Mouse (Mus musculus) adrenal gland, adult 8-10 months (tissue): ENCODE measurements around the gene Hist1h4a. TPM values are rescaled to one million over a fixed set of nuclear protein-coding genes. Genes with fewer than 3 reads are reported as not detected.

Experiments used
- microRNA-seq, 2 experiments: library from miRNA; unstranded; fragments of <30 nt; microRNA quantifications; one replicate each; pipeline ENCODE4 v1.2.0; 2022
- total RNA-seq, 4 experiments: library from RNA; stranded (reverse); gene quantifications; 2 replicates each; pipeline ENCODE4 v1.2.4; 2022

The Hist1h4a gene
- total RNA-seq, 4 experiments from 2014 or later = 18.1 to 29.1 (median 26.8) TPM

Small RNA genes within 50 kb of the gene (microRNA-seq; reads per million reads assigned to microRNA genes)
- gene Gm44314 = 0 reads per million in 2 experiments
- 0 reads per million in 2 experiments for gene Gm44484

Other genes starting within 250 kb of the Hist1h4a start
- gene Hist1h4h, start 230.2 kb downstream of the Hist1h4a start, total RNA-seq = 100 to 1,000 TPM; 381 to 523 (median 406) TPM
- gene Hist1h2af, start 227.3 kb downstream of the Hist1h4a start, total RNA-seq = 10 to 100 TPM in 3 of 4 experiments, 1 to 10 TPM in 1; 8.2 to 20.8 (median 16.2) TPM
- gene Hist1h3g, start 225.8 kb downstream of the Hist1h4a start, total RNA-seq = 1 to 10 TPM; 3.2 to 5.6 (median 4.7) TPM
- gene Hist1h2bh, start 217.8 kb downstream of the Hist1h4a start, total RNA-seq = 1 to 10 TPM; 2.2 to 3.4 (median 2.9) TPM
- 10 to 100 TPM; 16.8 to 22.6 (median 20.7) TPM for gene Hist1h3f, start 217.2 kb downstream of the Hist1h4a start, total RNA-seq
- gene Hist1h4f, start 209.6 kb downstream of the Hist1h4a start, total RNA-seq = 10 to 100 TPM; 54.2 to 65.8 (median 58.8) TPM
- gene Hist1h1d, start 208.0 kb downstream of the Hist1h4a start, total RNA-seq = 1 to 10 TPM; 2.2 to 3.9 (median 3.1) TPM
- gene Hist1h3e, start 198.9 kb downstream of the Hist1h4a start, total RNA-seq = 10 to 100 TPM; 48.1 to 62.5 (median 53.5) TPM
- gene Hist1h2ae, start 190.0 kb downstream of the Hist1h4a start, total RNA-seq = 1 to 10 TPM; 4.5 to 9.9 (median 6.6) TPM
- 10 to 100 TPM; 55.2 to 81.2 (median 75.0) TPM for gene Hist1h2bg, start 189.8 kb downstream of the Hist1h4a start, total RNA-seq
- 10 to 100 TPM; 18.7 to 29.5 (median 23.2) TPM for gene Hist1h2bf, start 187.0 kb downstream of the Hist1h4a start, total RNA-seq
- gene Hist1h2ad, start 186.8 kb downstream of the Hist1h4a start, total RNA-seq = 1 to 10 TPM; 4.8 to 9.8 (median 5.8) TPM
- 1 to 10 TPM; 2.9 to 4.8 (median 3.3) TPM for gene Hist1h3d, start 185.5 kb downstream of the Hist1h4a start, total RNA-seq
- gene Hist1h4d, start 179.6 kb downstream of the Hist1h4a start, total RNA-seq = 100 to 1,000 TPM; 116 to 151 (median 145) TPM
- gene Hist1h2be, start 140.1 kb downstream of the Hist1h4a start, total RNA-seq = 10 to 100 TPM; 11.0 to 15.5 (median 13.2) TPM
- gene Hist1h1e, start 138.7 kb downstream of the Hist1h4a start, total RNA-seq = 10 to 100 TPM; 61.3 to 77.8 (median 63.8) TPM
- gene Hist1h2ac, start 77.3 kb downstream of the Hist1h4a start, total RNA-seq = 1 to 10 TPM; 1.8 to 3.2 (median 2.3) TPM
- 100 to 1,000 TPM; 105 to 176 (median 135) TPM for gene Hist1h2bc, start 77.0 kb downstream of the Hist1h4a start, total RNA-seq
- gene Hist1h1t, start 65.4 kb downstream of the Hist1h4a start, total RNA-seq = under 1 TPM in 1 of 4 experiments, not detected in 3; 0.26 TPM
- 10 to 100 TPM; 71.9 to 93.9 (median 88.6) TPM for gene Hist1h4c, start 62.8 kb downstream of the Hist1h4a start, total RNA-seq
- 10 to 100 TPM; 27.4 to 41.7 (median 33.5) TPM for gene Hfe, start 50.4 kb downstream of the Hist1h4a start, total RNA-seq
- 100 to 1,000 TPM; 212 to 290 (median 255) TPM for gene Hist1h1c, start 22.4 kb downstream of the Hist1h4a start, total RNA-seq
- gene Hist1h3c, start 15.6 kb downstream of the Hist1h4a start, total RNA-seq = 10 to 100 TPM in 1 of 4 experiments, 1 to 10 TPM in 3; 4.3 to 10.9 (median 7.4) TPM
- 10 to 100 TPM; 14.8 to 24.3 (median 20.0) TPM for gene Hist1h2bb, start 14.5 kb downstream of the Hist1h4a start, total RNA-seq
- gene Hist1h2ab, start 10.1 kb downstream of the Hist1h4a start, total RNA-seq = 10 to 100 TPM; 24.0 to 37.5 (median 29.3) TPM
- 10 to 100 TPM; 18.1 to 29.8 (median 26.6) TPM for gene Hist1h3b, start 9.0 kb downstream of the Hist1h4a start, total RNA-seq
- 100 to 1,000 TPM in 1 of 4 experiments, 10 to 100 TPM in 3; 69.6 to 104 (median 91.8) TPM for gene Hist1h4b, start 4.2 kb downstream of the Hist1h4a start, total RNA-seq
- 10 to 100 TPM; 28.7 to 37.4 (median 36.4) TPM for gene Hist1h3a, start 1.2 kb upstream of the Hist1h4a start, total RNA-seq
- 10 to 100 TPM; 16.7 to 20.1 (median 18.6) TPM for gene Hist1h1a, start 2.4 kb upstream of the Hist1h4a start, total RNA-seq
- gene Trim38, start 8.7 kb upstream of the Hist1h4a start, total RNA-seq = under 1 TPM in 3 of 4 experiments, not detected in 1; 0.24 to 0.48 (median 0.26) TPM
- under 1 TPM in 1 of 4 experiments, not detected in 3; 0.06 TPM for gene Slc17a2, start 45.8 kb upstream of the Hist1h4a start, total RNA-seq
- 1 to 10 TPM in 1 of 4 experiments, under 1 TPM in 3; 0.18 to 1.4 (median 0.76) TPM for gene Slc17a3, start 78.2 kb upstream of the Hist1h4a start, total RNA-seq
- gene Slc17a1, start 106.5 kb upstream of the Hist1h4a start, total RNA-seq = not detected
- gene Slc17a4, start 153.8 kb upstream of the Hist1h4a start, total RNA-seq = under 1 TPM in 3 of 4 experiments, not detected in 1; 0.13 to 0.38 (median 0.15) TPM
- gene Hist1h2ba, start 172.9 kb upstream of the Hist1h4a start, total RNA-seq = not detected
- not detected for gene Hist1h2aa, start 173.2 kb upstream of the Hist1h4a start, total RNA-seq
- gene Scgn, start 230.0 kb upstream of the Hist1h4a start, total RNA-seq = 1 to 10 TPM; 2.3 to 4.4 (median 3.1) TPM